Mouse (Mus musculus): ENCODE measurements around the gene Vmn2r32.
"Not testable (repeated sequence)": the region's sequence is repeated elsewhere in the genome, so short reads cannot be mapped to it uniquely, and the experiment has no call there.

Vmn2r32 gene

GRCm38 (mm10) chr7:7479918-7480317 lies at the start of gene Vmn2r32:
Gene Vmn2r32, minus strand, starts transcription at chr7:7480018.
- DNase-seq, result not testable (repeated sequence)
